Mouse (Mus musculus) liver, embryonic 14.5 days (tissue): ENCODE results near the gene Zbtb44. TPM values are rescaled to one million over a fixed set of nuclear protein-coding genes. Genes with fewer than 3 reads are reported as not detected.

Experiments used
- ATAC-seq: fragments of 200-750 bp; cut with Nextera tagmentation; 2 replicates; pipeline ENCODE4 v1.8.0; 2017; ENCODE audit warnings: moderate number of reproducible peaks, mild to moderate bottlenecking, moderate library complexity; ENCODE audit not compliant: insufficient read depth
- DNase-seq, 3 experiments: peaks; one replicate each; pipeline ENCODE4 v3.0.0-alpha.2; 2012 to 2013; ENCODE audit warnings: low read depth in 3 of 3, low spot score in 3 of 3
- H3K27ac ChIP-seq: fragments of 300-500 bp; sonication (generic); 2 replicates; pipeline ENCODE4 v1.5.1; 2014; ENCODE audit warnings: moderate library complexity, mild to moderate bottlenecking, control low read depth, inconsistent platforms
- H3K27me3 ChIP-seq: fragments of 300-500 bp; sonication (generic); 2 replicates; pipeline ENCODE4 v1.6.1; 2014; ENCODE audit warnings: mild to moderate bottlenecking, low read length, moderate library complexity; ENCODE audit not compliant: control insufficient read depth, insufficient read depth
- H3K36me3 ChIP-seq: fragments of 300-500 bp; sonication (generic); replicated peaks from 2 replicates; pipeline ENCODE4 v1.6.1; 2014; ENCODE audit warnings: low read depth; ENCODE audit not compliant: control insufficient read depth, insufficient read depth
- H3K4me1 ChIP-seq, 2 experiments: fragments of 200-500 bp in 1 of 2; fragments of 300-500 bp in 1 of 2; sonication (generic) in 1 of 2; replicated peaks; 2 replicates each; pipeline ENCODE4 v1.6.1; 2012 to 2014; ENCODE audit warnings: antibody characterized with exemption in 1 of 2, inconsistent platforms in 1 of 2, low read length in 1 of 2; ENCODE audit not compliant: control insufficient read depth in 2 of 2, insufficient read depth in 2 of 2
- H3K4me2 ChIP-seq: fragments of 300-500 bp; sonication (generic); 2 replicates; pipeline ENCODE4 v1.6.1; 2014; ENCODE audit warnings: low read depth, mild to moderate bottlenecking, control low read depth, moderate library complexity
- H3K4me3 ChIP-seq, 2 experiments: fragments of 200-500 bp in 1 of 2; fragments of 300-500 bp in 1 of 2; sonication (generic) in 1 of 2; 2 replicates each; pipeline ENCODE4 v1.5.1; 2012 to 2014; ENCODE audit warnings: low read depth in 2 of 2, low read length in 2 of 2, mild to moderate bottlenecking in 2 of 2, control low read depth in 1 of 2, inconsistent platforms in 1 of 2, moderate library complexity in 1 of 2; ENCODE audit not compliant: insufficient read depth in 1 of 2
- H3K9ac ChIP-seq: fragments of 300-500 bp; sonication (generic); replicated peaks from 2 replicates; pipeline ENCODE4 v1.6.1; 2014; ENCODE audit warnings: mild to moderate bottlenecking, control low read depth, moderate library complexity
- H3K9me3 ChIP-seq: fragments of 300-500 bp; sonication (generic); 2 replicates; pipeline ENCODE4 v1.6.1; 2016; ENCODE audit warnings: low read length, mixed read lengths; ENCODE audit not compliant: control insufficient read depth
- CTCF ChIP-seq: IDR thresholded peaks from 2 replicates; pipeline ENCODE4 v1.5.1; 2016; ENCODE audit warnings: antibody characterized with exemption, low read depth, control low read depth
- EP300 ChIP-seq: IDR thresholded peaks from 2 replicates; pipeline ENCODE4 v1.6.1; 2016; ENCODE audit warnings: antibody characterized with exemption, low read depth
- WGBS: fragments of 180-500 bp; shearing (Covaris S2); extraction: QIAGEN DNeasy Blood & Tissue Kit; methylation state at CpG from one replicate; pipeline ENCODE4 v1.1.7; 2014; ENCODE audit not compliant: insufficient replicate concordance; 5-methylcytosine and 5-hydroxymethylcytosine counted together
- polyA plus RNA-seq, 2 experiments: library from polyadenylated mRNA; depleted of rRNA in 1 of 2; stranded (reverse) in 1 of 2; unstranded in 1 of 2; fragments of >200 nt; fragmentation: Nextera tagmentation in 1 of 2; extraction: Ambion mirVana in 1 of 2; gene quantifications; 2 replicates each; pipeline versions ENCODE4 v1.2.1 to v1.2.3; 2012 to 2014

Gene Zbtb44
- polyA plus RNA-seq, 2 experiments, result 4.0 to 6.3 TPM

DNA sequence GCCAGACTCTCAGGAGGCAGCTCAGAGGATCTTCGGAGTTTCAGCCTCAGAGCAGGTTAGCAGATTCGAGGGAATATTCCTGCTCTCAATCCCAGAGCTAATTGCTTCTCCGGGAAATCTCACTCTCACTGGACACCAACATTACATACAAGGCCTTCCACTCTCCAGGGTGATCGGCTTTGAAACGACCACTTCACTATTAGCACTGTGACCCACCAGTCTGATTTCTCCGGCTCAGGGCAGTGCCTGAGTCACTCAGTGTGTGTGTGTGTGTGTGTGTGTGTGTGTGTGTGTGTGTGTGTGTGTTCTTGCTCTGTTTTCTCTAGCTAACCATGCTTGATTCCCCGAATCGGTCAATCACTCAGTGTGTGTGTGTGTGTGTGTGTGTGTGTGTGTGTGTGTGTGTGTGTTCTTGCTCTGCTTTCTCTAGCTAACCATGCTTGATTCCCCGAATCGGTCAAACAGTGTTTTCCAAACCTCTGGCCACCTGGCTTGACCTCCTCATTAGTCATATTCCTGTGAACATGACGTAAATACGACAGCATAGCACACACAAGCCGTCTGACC, 92.1 kb downstream of the Zbtb44 start:
- TF ChIP-seq CTCF (no peak), EP300 (no peak)
- no peak overlapping the region for H3K27ac ChIP-seq
- H3K9me3 ChIP-seq, result no peaks in the 10 kb centered on the region
- no peaks in the 10 kb centered on the region for H3K36me3 ChIP-seq
- no peaks in the 10 kb centered on the region; a peak in 1 of 4 replicates for H3K4me1 ChIP-seq
- DNase-seq, result no peak
- 65% methylated on average over 13 of the region's 13 CpGs for WGBS
- no peak for ATAC-seq
- no peak overlapping the region for H3K4me3 ChIP-seq
- H3K9ac ChIP-seq, result no peak overlapping the region
- no peak overlapping the region for H3K4me2 ChIP-seq
- no peaks in the 10 kb centered on the region for H3K27me3 ChIP-seq

Other genes with a start within 250 kb of the Zbtb44 start
- 0.29 and 0.38 TPM in 2 replicates for gene Adamts15, start 108.2 kb upstream of the Zbtb44 start, polyA plus RNA-seq (2012; rRNA removed)
- 0.33 and 0.49 TPM in 2 replicates for gene Adamts15, start 108.2 kb upstream of the Zbtb44 start, polyA plus RNA-seq (2014; fragmentation: Nextera tagmentation; extraction: Ambion mirVana)
- gene Adamts8, start 88.1 kb upstream of the Zbtb44 start, polyA plus RNA-seq (2012; rRNA removed), result 0.02 and 0.07 TPM in 2 replicates
- gene Adamts8, start 88.1 kb upstream of the Zbtb44 start, polyA plus RNA-seq (2014; fragmentation: Nextera tagmentation; extraction: Ambion mirVana), result 0.04 and 0.11 TPM in 2 replicates
- 0.22 and 0.37 TPM in 2 replicates for gene St14, start 101.2 kb downstream of the Zbtb44 start, polyA plus RNA-seq (2012; rRNA removed)
- gene St14, start 101.2 kb downstream of the Zbtb44 start, polyA plus RNA-seq (2014; fragmentation: Nextera tagmentation; extraction: Ambion mirVana), result 0.14 and 0.33 TPM in 2 replicates
- gene Aplp2, start 181.2 kb downstream of the Zbtb44 start, polyA plus RNA-seq (2012; rRNA removed), result 111 and 120 TPM in 2 replicates
- gene Aplp2, start 181.2 kb downstream of the Zbtb44 start, polyA plus RNA-seq (2014; fragmentation: Nextera tagmentation; extraction: Ambion mirVana), result 163 and 182 TPM in 2 replicates
- gene Prdm10, start 249.9 kb downstream of the Zbtb44 start, polyA plus RNA-seq (2012; rRNA removed), result 4.0 and 4.9 TPM in 2 replicates
- 2.3 and 2.7 TPM in 2 replicates for gene Prdm10, start 249.9 kb downstream of the Zbtb44 start, polyA plus RNA-seq (2014; fragmentation: Nextera tagmentation; extraction: Ambion mirVana)